8 mouse cellular contexts compared by ENCODE assay signal in the genomic region with DNA sequence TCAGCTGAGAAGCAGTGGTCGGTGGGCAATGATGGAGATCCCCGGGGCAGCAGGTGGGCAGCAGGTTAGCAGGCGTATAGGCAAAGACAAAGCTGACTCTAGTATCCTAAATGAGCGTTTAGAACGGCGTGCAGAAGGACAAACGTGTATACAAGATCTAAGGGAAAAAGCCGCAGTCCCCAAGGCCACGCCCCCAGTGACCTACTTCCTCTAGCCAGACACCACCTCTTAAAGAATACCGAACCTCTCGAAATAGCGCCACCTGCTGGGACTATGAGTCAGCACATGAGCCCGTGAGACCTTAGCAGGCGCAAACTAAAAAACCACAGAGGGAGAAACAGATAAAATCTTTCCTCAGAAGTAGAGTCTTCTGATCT. TPM values are rescaled to one million over a fixed set of nuclear protein-coding genes. Genes with fewer than 3 reads are reported as not detected.
DNase-seq lines count a peak whose midpoint lies in the region; TF ChIP-seq lines count a peak whose summit lies in the region.

No protein-coding gene starts in this region.

- DNase-seq in WW6 (ENCODE audit: low read depth, low spot score) = peak; percentile 83
- peak; percentile 81 to 90 for DNase-seq in cerebellum, postnatal 4 days (ENCODE audit: low spot score in 2 of 2)
- peak; percentile 93 for DNase-seq in gastrocnemius, adult 2 months
- peak; percentile 88 for DNase-seq in hindlimb bud, embryonic 11.5 days (ENCODE audit: extremely low spot score, low read depth, low spot score)
- DNase-seq in left cerebral cortex, adult 8-10 months (ENCODE audit: low spot score in 2 of 2) = peak; percentile 78 to 91
- DNase-seq in right cerebral cortex, postnatal 10 days (ENCODE audit: low spot score in 2 of 2) = peak; percentile 94
- peak; percentile 90 for DNase-seq in urinary bladder, postnatal 25 days (ENCODE audit: low spot score)

- H3K27me3 ChIP-seq in megakaryocyte, embryonic 14.5 days (replicated peaks) = peaks cover 52% of the 10 kb centered on the region

- H3K4me3 ChIP-seq in gastrocnemius, adult 2 months = peak overlapping the region; percentile 76
- H3K4me3 ChIP-seq in megakaryocyte, embryonic 14.5 days (replicated peaks) = peak overlapping the region; percentile 92

- peak overlapping the region; percentile 84 for H3K27ac ChIP-seq in gastrocnemius, adult 2 months

- H3K36me3 ChIP-seq in megakaryocyte, embryonic 14.5 days (replicated peaks; ENCODE audit: low read length) = no peaks in the 10 kb centered on the region

- peaks cover 23% of the 10 kb centered on the region for H3K4me1 ChIP-seq in megakaryocyte, embryonic 14.5 days

- peak; percentile 92 for TF ChIP-seq CTCF in gastrocnemius, adult 2 months (IDR thresholded peaks at IDR 0.05)

- intact Hi-C loops in gastrocnemius, adult 2 months (cut with DNase I) = loop anchor here (1.0 to 10.0 kb wide), 2 partner anchors 36 to 200 kb away; no protein-coding TSS in a partner anchor

- H3K9me3 ChIP-seq in megakaryocyte, embryonic 14.5 days = no peaks in the 10 kb centered on the region

RNA-seq across cellular contexts. Expression of gene Cfap46, which starts 0.9 kb away (rescaled TPM):
- total RNA-seq in gastrocnemius, adult 2 months (2021) = under 1 TPM in 1 of 2 experiments, not detected in 1; 0.28 TPM
- total RNA-seq in left cerebral cortex, adult 8-10 months (2022) = 1 to 10 TPM; 4.6 to 7.4 (median 6.4) TPM
- polyA plus RNA-seq in megakaryocyte, embryonic 14.5 days (2012; ENCODE audit: insufficient read depth, low replicate concordance) = not detected in 2 replicates

Comparison
In these comparisons a context has a peak if more than half of its experiments do, and no peak if none do; other contexts are left out.
1. Peak in every context shown above with its lines: DNase-seq, H3K4me3 ChIP-seq and H3K27ac ChIP-seq.
2. RNA of gene Cfap46, which starts 0.9 kb away (total RNA-seq): 4.6 to 7.4 TPM in left cerebral cortex, adult 8-10 months; 0.28 TPM in gastrocnemius, adult 2 months; every median in the first group is over 4 times any median in the second.